Mouse (Mus musculus) bone marrow macrophage, adult 2 months (primary cell): ENCODE results near the gene Lrrc4. TPM values are rescaled to one million over a fixed set of nuclear protein-coding genes. Genes with fewer than 3 reads are reported as not detected.
A peak's percentile ranks its signal among the peaks of the same experiment; 100 is the strongest.

ENCODE experiments used
- H3K27ac ChIP-seq: 2 replicates; pipeline ENCODE4 v1.5.1; 2012; ENCODE audit warnings: low read depth, low read length; ENCODE audit not compliant: insufficient read depth
- H3K4me1 ChIP-seq: 2 replicates; pipeline ENCODE4 v1.6.1; 2012; ENCODE audit warnings: low read length; ENCODE audit not compliant: control insufficient read depth, insufficient read depth
- H3K4me3 ChIP-seq: 2 replicates; pipeline ENCODE4 v1.5.1; 2012; ENCODE audit warnings: mild to moderate bottlenecking, low read length, moderate library complexity; ENCODE audit not compliant: insufficient read depth
- CTCF ChIP-seq: IDR thresholded peaks from 2 replicates; pipeline ENCODE4 v1.5.1; 2012; ENCODE audit warnings: low read depth, mild to moderate bottlenecking, low read length, moderate library complexity
- POLR2A ChIP-seq: IDR thresholded peaks from 2 replicates; pipeline ENCODE4 v1.6.1; 2012; ENCODE audit warnings: mild to moderate bottlenecking, low read depth, low read length, borderline replicate concordance
- polyA plus RNA-seq: library from polyadenylated mRNA; stranded (reverse); fragments of >200 nt; gene quantifications from 2 replicates; pipeline ENCODE4 v1.2.4, GENCODE M21; 2012; ENCODE audit not compliant: missing spikeins, insufficient read depth, insufficient read length

The Lrrc4 gene
- polyA plus RNA-seq, 1 experiment: 0.15 TPM

- Histone ChIP-seq H3K27ac (0 out of 2 replicates have a peak overlapping the region, but pooled peaks have one; percentile 3), H3K4me1 (peaks cover 14% of the 10 kb centered on the region), H3K4me3 (no peak overlapping the region)
- TF ChIP-seq CTCF (no peak), POLR2A (no peak)
These were observed 108.5 kb downstream of the Lrrc4 start for GRCm38 (mm10) chr6:28723059-28723458.

- TF ChIP-seq POLR2A (no peak), CTCF (no peak)
- peaks cover 12% of the 10 kb centered on the region for H3K4me1 ChIP-seq
- H3K27ac ChIP-seq: no peak overlapping the region
- no peak overlapping the region for H3K4me3 ChIP-seq
These were observed 111.0 kb downstream of the Lrrc4 start for GRCm38 (mm10) chr6:28720391-28721171.

- H3K4me1 ChIP-seq: peaks cover 9% of the 10 kb centered on the region
- TF ChIP-seq CTCF: no peak
- TF ChIP-seq POLR2A: no peak
- H3K4me3 ChIP-seq: no peak overlapping the region
- no peak overlapping the region for H3K27ac ChIP-seq
These were observed 113.7 kb downstream of the Lrrc4 start for GRCm38 (mm10) chr6:28717845-28718237.

GRCm38 (mm10) chr6:28717203-28717844 lies 114.2 kb downstream of the Lrrc4 start:
- H3K27ac ChIP-seq: no peak overlapping the region
- H3K4me3 ChIP-seq: no peak overlapping the region
- H3K4me1 ChIP-seq: peaks cover 9% of the 10 kb centered on the region
- TF ChIP-seq POLR2A (no peak), CTCF (no peak)

GRCm38 (mm10) chr6:28710035-28710434 lies 121.5 kb downstream of the Lrrc4 start:
- Histone ChIP-seq H3K4me1 (peaks cover 18% of the 10 kb centered on the region), H3K4me3 (no peak overlapping the region), H3K27ac (no peak overlapping the region)
- TF ChIP-seq CTCF (no peak), POLR2A (no peak)

- Histone ChIP-seq H3K4me1 (peaks cover 16% of the 10 kb centered on the region), H3K4me3 (no peak overlapping the region), H3K27ac (no peak overlapping the region)
- no peak for TF ChIP-seq CTCF
These were observed 124.5 kb downstream of the Lrrc4 start for GRCm38 (mm10) chr6:28706976-28707592.

GRCm38 (mm10) chr6:28706108-28706975 lies 125.2 kb downstream of the Lrrc4 start:
- no peak for TF ChIP-seq POLR2A
- TF ChIP-seq CTCF: no peak
- no peak overlapping the region for H3K27ac ChIP-seq

GRCm38 (mm10) chr6:28705384-28706107 lies 126.0 kb downstream of the Lrrc4 start:
- Histone ChIP-seq H3K27ac (no peak overlapping the region), H3K4me3 (no peak overlapping the region), H3K4me1 (peaks cover 16% of the 10 kb centered on the region)
- TF ChIP-seq CTCF (no peak), POLR2A (no peak)

More at GRCm38 (mm10) chr6:28706108-28706975, 125.2 kb downstream of the Lrrc4 start:
- Histone ChIP-seq H3K4me1 (peaks cover 16% of the 10 kb centered on the region), H3K4me3 (no peak overlapping the region)

GRCm38 (mm10) chr6:28704612-28705011 lies 126.9 kb downstream of the Lrrc4 start:
- H3K27ac ChIP-seq: peak overlapping the region; percentile 60
- TF ChIP-seq CTCF (no peak), POLR2A (no peak)
- H3K4me3 ChIP-seq: no peak overlapping the region
- peaks cover 16% of the 10 kb centered on the region for H3K4me1 ChIP-seq
